Mouse (Mus musculus) right cerebral cortex, postnatal 4 days (tissue): Measurements from ENCODE around the gene Cdiptos.

Experiments used
- DNase-seq: peaks from one replicate; pipeline ENCODE4 v3.0.0-alpha.2; 2022

The Cdiptos gene

GRCm38 (mm10) chr7:127013385-127013784 lies 37.5 kb upstream of the Cdiptos start:
- DNase-seq, result no peak

- no peak for DNase-seq
Measured at GRCm38 (mm10) chr7:127012845-127013244, 36.9 kb upstream of the Cdiptos start.

GRCm38 (mm10) chr7:127012374-127012773 lies 36.5 kb upstream of the Cdiptos start:
- DNase-seq, result no peak

GRCm38 (mm10) chr7:127011717-127012116 lies 35.8 kb upstream of the Cdiptos start:
- DNase-seq, result no peak

GRCm38 (mm10) chr7:127011051-127011450 lies 35.2 kb upstream of the Cdiptos start:
- DNase-seq, result no peak

- no peak for DNase-seq
Measured at GRCm38 (mm10) chr7:127009307-127010085, 33.6 kb upstream of the Cdiptos start.

GRCm38 (mm10) chr7:127008239-127009019 lies 32.5 kb upstream of the Cdiptos start:
- no peak for DNase-seq

- no peak for DNase-seq
Measured at GRCm38 (mm10) chr7:127007313-127008024, 31.6 kb upstream of the Cdiptos start.

- DNase-seq, result no peak
Measured at GRCm38 (mm10) chr7:127004122-127004875, 28.4 kb upstream of the Cdiptos start.

GRCm38 (mm10) chr7:127003620-127004019 lies 27.7 kb upstream of the Cdiptos start:
- no peak for DNase-seq

- no peak for DNase-seq
Measured at GRCm38 (mm10) chr7:126999568-126999967, 23.7 kb upstream of the Cdiptos start.

- no peak for DNase-seq
Measured at GRCm38 (mm10) chr7:126996449-126996848, 20.6 kb upstream of the Cdiptos start.

GRCm38 (mm10) chr7:126988816-126989215 lies 12.9 kb upstream of the Cdiptos start:
- no peak for DNase-seq

- DNase-seq, result peak; percentile 22
Measured at GRCm38 (mm10) chr7:126986319-126986718, 10.4 kb upstream of the Cdiptos start.

- no peak for DNase-seq
Measured at GRCm38 (mm10) chr7:126984667-126985444, 9.0 kb upstream of the Cdiptos start.

GRCm38 (mm10) chr7:126983113-126983512 lies 7.2 kb upstream of the Cdiptos start:
- no peak for DNase-seq

- no peak for DNase-seq
Measured at GRCm38 (mm10) chr7:126982054-126982453, 6.2 kb upstream of the Cdiptos start.

- no peak for DNase-seq
Measured at GRCm38 (mm10) chr7:126981601-126982000, 5.7 kb upstream of the Cdiptos start.

- DNase-seq, result no peak
Measured at GRCm38 (mm10) chr7:126978841-126979240, 2.9 kb upstream of the Cdiptos start.

- no peak for DNase-seq
Measured at GRCm38 (mm10) chr7:126976878-126977459, 1.1 kb upstream of the Cdiptos start.

GRCm38 (mm10) chr7:126975893-126975949 lies 177 bp downstream of the Cdiptos start, which contains the start of gene Cdipt:
Cdipt (plus strand) TSS chr7:126975914.
- no peak for DNase-seq

- no peak for DNase-seq
Measured at GRCm38 (mm10) chr7:126975493-126975892, 405 bp downstream of the Cdiptos start.
